Mouse (Mus musculus): ENCODE measurements at regions not wholly inside any gene's neighbourhood (a gene's known extent, or its start where the extent isn't known, plus 50 kb on each side); places are given as distances from the start of the nearest gene placed in this dataset.

- no peak for DNase-seq (ENCODE audit: low spot score in 2 of 2)
Observed at GRCm38 (mm10) chr10:111741301-111741945, 231.0 kb upstream of the Krr1 start.

GRCm38 (mm10) chr10:111743291-111743690, 229.2 kb upstream of the Krr1 start:
- DNase-seq (ENCODE audit: low spot score in 2 of 2) = no peak

- DNase-seq (ENCODE audit: low spot score in 2 of 2) = no peak
Observed at GRCm38 (mm10) chr10:111745116-111745515, 227.3 kb upstream of the Krr1 start.

- DNase-seq (ENCODE audit: low spot score in 2 of 2) = no peak
Observed at GRCm38 (mm10) chr10:111746067-111746878, 226.2 kb upstream of the Krr1 start.

GRCm38 (mm10) chr10:111746879-111747477, 225.5 kb upstream of the Krr1 start:
- DNase-seq (ENCODE audit: low spot score in 2 of 2) = no peak

GRCm38 (mm10) chr10:111748482-111748881, 224.0 kb upstream of the Krr1 start:
- no peak for DNase-seq (ENCODE audit: low spot score in 2 of 2)

- no peak for DNase-seq (ENCODE audit: low spot score in 2 of 2)
Observed at GRCm38 (mm10) chr10:111753646-111754045, 218.8 kb upstream of the Krr1 start.

- DNase-seq (ENCODE audit: low spot score in 2 of 2) = no peak
Observed at GRCm38 (mm10) chr10:111755964-111756363, 216.5 kb upstream of the Krr1 start.

GRCm38 (mm10) chr10:111756528-111756927, 215.9 kb upstream of the Krr1 start:
- no peak for DNase-seq (ENCODE audit: low spot score in 2 of 2)

- no peak for DNase-seq (ENCODE audit: low spot score in 2 of 2)
Observed at GRCm38 (mm10) chr10:111757689-111758088, 214.8 kb upstream of the Krr1 start.

- no peak for DNase-seq (ENCODE audit: low spot score in 2 of 2)
Observed at GRCm38 (mm10) chr10:111759505-111759904, 213.0 kb upstream of the Krr1 start.

- no peak for DNase-seq (ENCODE audit: low spot score in 2 of 2)
Observed at GRCm38 (mm10) chr10:111762751-111763528, 209.5 kb upstream of the Krr1 start.

- DNase-seq (ENCODE audit: low spot score in 2 of 2) = no peak
Observed at GRCm38 (mm10) chr10:111767011-111767720, 205.3 kb upstream of the Krr1 start.

GRCm38 (mm10) chr10:111767813-111768455, 204.5 kb upstream of the Krr1 start:
- no peak for DNase-seq (ENCODE audit: low spot score in 2 of 2)

- DNase-seq (ENCODE audit: low spot score in 2 of 2) = no peak
Observed at GRCm38 (mm10) chr10:111769486-111770002, 202.9 kb upstream of the Krr1 start.

GRCm38 (mm10) chr10:111770027-111770426, 202.4 kb upstream of the Krr1 start:
- no peak for DNase-seq (ENCODE audit: low spot score in 2 of 2)

- no peak for DNase-seq (ENCODE audit: low spot score in 2 of 2)
Observed at GRCm38 (mm10) chr10:111771010-111771409, 201.5 kb upstream of the Krr1 start.

- DNase-seq (ENCODE audit: low spot score in 2 of 2) = no peak
Observed at GRCm38 (mm10) chr10:111777559-111777958, 194.9 kb upstream of the Krr1 start.

GRCm38 (mm10) chr10:111778111-111778510, 194.4 kb upstream of the Krr1 start:
- DNase-seq (ENCODE audit: low spot score in 2 of 2) = no peak

- no peak for DNase-seq (ENCODE audit: low spot score in 2 of 2)
Observed at GRCm38 (mm10) chr10:111779956-111780355, 192.5 kb upstream of the Krr1 start.

Data from frontal cortex, postnatal 14 days (tissue).